12 mouse cellular contexts compared by ENCODE assay signal in genomic region chr13:30484527-30485185, GRCm38 (mm10).
DNase-seq lines count a peak whose midpoint lies in the region; ATAC-seq lines count a peak whose summit lies in the region.
"Had no signal": no experiment of that assay in that cellular context is flagged by ENCODE, and none has a peak within 500 bp of the region (broad histone marks: within the 10 kb centered on the region; RNA-seq: fewer than 3 reads in every experiment).

No protein-coding gene starts in this region.

- H3K9me3 ChIP-seq in heart, embryonic 12.5 days (replicated peaks), result peaks cover 5% of the 10 kb centered on the region; the same call in 1 of the 2 replicates
- H3K9me3 ChIP-seq in embryonic facial prominence, embryonic 11.5 days (replicated peaks; ENCODE audit: control insufficient read depth, low read length), result no peaks in the 10 kb centered on the region
- no peaks in the 10 kb centered on the region for H3K9me3 ChIP-seq in midbrain, embryonic 14.5 days (ENCODE audit: control insufficient read depth, low read length)
- H3K9me3 ChIP-seq: forebrain, embryonic 13.5 days; liver, embryonic 13.5 days had no signal

- H3K4me3 ChIP-seq in heart, embryonic 12.5 days, result no peak overlapping the region
- H3K4me3 ChIP-seq in embryonic facial prominence, embryonic 11.5 days (ENCODE audit: low read depth, low read length), result no peak overlapping the region
- no peak overlapping the region for H3K4me3 ChIP-seq in midbrain, embryonic 14.5 days (replicated peaks; ENCODE audit: low read depth, low read length)
- H3K4me3 ChIP-seq: forebrain, embryonic 13.5 days; liver, embryonic 13.5 days had no signal

- H3K36me3 ChIP-seq in heart, embryonic 12.5 days, result no peaks in the 10 kb centered on the region
- no peaks in the 10 kb centered on the region for H3K36me3 ChIP-seq in embryonic facial prominence, embryonic 11.5 days (replicated peaks; ENCODE audit: control insufficient read depth, insufficient read depth, low read depth, low read length)
- no peaks in the 10 kb centered on the region for H3K36me3 ChIP-seq in midbrain, embryonic 14.5 days (ENCODE audit: control insufficient read depth, insufficient read depth, low read length)
- H3K36me3 ChIP-seq: liver, embryonic 13.5 days had no signal

- ATAC-seq in heart, embryonic 12.5 days (ENCODE audit: insufficient number of reproducible peaks, low FRiP score), result no peak
- peak; percentile 79 for ATAC-seq in embryonic facial prominence, embryonic 11.5 days (replicated peaks; ENCODE audit: insufficient number of reproducible peaks, low FRiP score, low TSS enrichment, low read depth)
- ATAC-seq in midbrain, embryonic 14.5 days (ENCODE audit: low FRiP score, low TSS enrichment), result no peak
- ATAC-seq: forebrain, embryonic 13.5 days had no signal

- no peak overlapping the region for H3K9ac ChIP-seq in heart, embryonic 12.5 days
- no peak overlapping the region for H3K9ac ChIP-seq in embryonic facial prominence, embryonic 11.5 days (replicated peaks; ENCODE audit: low read length)
- H3K9ac ChIP-seq in midbrain, embryonic 14.5 days (replicated peaks; ENCODE audit: low read length), result no peak overlapping the region
- H3K9ac ChIP-seq: forebrain, embryonic 13.5 days; liver, embryonic 13.5 days had no signal

- peak; percentile 12 to 34 for DNase-seq in heart, adult 9 months (ENCODE audit: low spot score in 2 of 2)
- DNase-seq in embryo, embryonic 10 days (ENCODE audit: low spot score), result peak; percentile 69
- DNase-seq in embryonic facial prominence, embryonic 11.5 days (ENCODE audit: low spot score), result peak; percentile 86
- DNase-seq in kidney, postnatal 14 days, result peak; percentile 32
- no peak for DNase-seq in right cerebral cortex, postnatal 4 days
- no peak for DNase-seq in cerebellum, postnatal 4 days (ENCODE audit: low spot score in 2 of 2)
- DNase-seq in midbrain, embryonic 14.5 days, result no peak
- DNase-seq: cerebellum, postnatal 10 days; gastrocnemius, postnatal 25 days; liver, embryonic 13.5 days had no signal

- H3K27ac ChIP-seq in heart, embryonic 12.5 days (ENCODE audit: poor library complexity, severe bottlenecking), result no peak overlapping the region
- H3K27ac ChIP-seq in embryonic facial prominence, embryonic 11.5 days (replicated peaks; ENCODE audit: low read depth, low read length), result peak overlapping the region; percentile 73
- no peak overlapping the region for H3K27ac ChIP-seq in midbrain, embryonic 14.5 days (replicated peaks; ENCODE audit: low read depth, low read length)
- H3K27ac ChIP-seq: forebrain, embryonic 13.5 days; liver, embryonic 13.5 days had no signal

- no peak overlapping the region for H3K4me2 ChIP-seq in heart, embryonic 12.5 days
- no peak overlapping the region for H3K4me2 ChIP-seq in embryonic facial prominence, embryonic 11.5 days (ENCODE audit: low read depth, low read length)
- no peak overlapping the region for H3K4me2 ChIP-seq in midbrain, embryonic 14.5 days (ENCODE audit: low read length)
- H3K4me2 ChIP-seq: forebrain, embryonic 13.5 days; liver, embryonic 13.5 days had no signal

- H3K4me1 ChIP-seq in heart, embryonic 12.5 days (replicated peaks), result no peaks in the 10 kb centered on the region
- H3K4me1 ChIP-seq in embryonic facial prominence, embryonic 11.5 days (ENCODE audit: control insufficient read depth, insufficient read depth, low read length), result no peaks in the 10 kb centered on the region
- no peaks in the 10 kb centered on the region for H3K4me1 ChIP-seq in midbrain, embryonic 14.5 days (ENCODE audit: control insufficient read depth, insufficient read depth, low read length)
- H3K4me1 ChIP-seq: forebrain, embryonic 13.5 days; liver, embryonic 13.5 days had no signal

- 56% methylated on average over 13 of the region's 13 CpGs for WGBS in heart, embryonic 12.5 days
- WGBS in embryonic facial prominence, embryonic 11.5 days, result 26% methylated on average over 13 of the region's 13 CpGs
- 85% methylated on average over 13 of the region's 13 CpGs for WGBS in midbrain, embryonic 14.5 days

- H3K27me3 ChIP-seq in heart, embryonic 12.5 days (replicated peaks), result no peaks in the 10 kb centered on the region
- no peaks in the 10 kb centered on the region for H3K27me3 ChIP-seq in embryonic facial prominence, embryonic 11.5 days (ENCODE audit: control insufficient read depth, insufficient read depth, low read length)
- no peaks in the 10 kb centered on the region for H3K27me3 ChIP-seq in midbrain, embryonic 14.5 days (ENCODE audit: control insufficient read depth, insufficient read depth, low read length)
- H3K27me3 ChIP-seq: forebrain, embryonic 13.5 days; liver, embryonic 13.5 days had no signal

Comparison
In these comparisons a context has a peak if more than half of its experiments do, and no peak if none do; other contexts are left out.
1. DNase-seq: peak in heart, adult 9 months (2 of 2), embryo, embryonic 10 days (single experiment), embryonic facial prominence, embryonic 11.5 days (single experiment) and kidney, postnatal 14 days (single experiment); none in right cerebral cortex, postnatal 4 days (single experiment), cerebellum, postnatal 4 days (0 of 2) and midbrain, embryonic 14.5 days (single experiment).